Mouse (Mus musculus): ENCODE measurements around the gene Dusp13. TPM values are rescaled to one million over a fixed set of nuclear protein-coding genes. Genes with fewer than 3 reads are reported as not detected.

Dusp13 gene
- polyA plus RNA-seq, 1 experiment from 2014 or later = not detected

DNA sequence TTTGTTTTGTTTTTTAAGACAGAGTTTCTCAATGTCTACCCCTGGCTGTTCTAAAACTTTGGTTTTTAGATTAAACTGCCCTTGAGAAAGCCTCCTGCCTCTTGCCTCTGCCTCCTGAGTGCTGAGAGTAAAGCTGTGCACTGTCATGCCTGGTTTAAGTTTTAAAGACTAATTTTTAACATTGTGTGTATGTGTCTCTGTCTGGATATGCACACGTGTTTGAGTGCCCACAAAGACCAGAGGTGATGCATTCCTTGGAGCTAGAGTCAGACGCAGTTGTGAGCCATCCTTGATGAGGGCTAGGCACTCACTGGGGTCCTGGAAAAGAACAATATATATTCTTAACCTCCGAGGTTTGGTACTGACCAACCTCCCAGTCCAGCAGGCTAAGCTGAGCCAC, 36.4 kb upstream of the Dusp13 start:
- ATAC-seq (replicated peaks; ENCODE audit: low FRiP score, low read depth) = no peak
- WGBS = 58% methylated on average over 3 of the region's 3 CpGs
- H3K27ac ChIP-seq = no peak overlapping the region

DNA sequence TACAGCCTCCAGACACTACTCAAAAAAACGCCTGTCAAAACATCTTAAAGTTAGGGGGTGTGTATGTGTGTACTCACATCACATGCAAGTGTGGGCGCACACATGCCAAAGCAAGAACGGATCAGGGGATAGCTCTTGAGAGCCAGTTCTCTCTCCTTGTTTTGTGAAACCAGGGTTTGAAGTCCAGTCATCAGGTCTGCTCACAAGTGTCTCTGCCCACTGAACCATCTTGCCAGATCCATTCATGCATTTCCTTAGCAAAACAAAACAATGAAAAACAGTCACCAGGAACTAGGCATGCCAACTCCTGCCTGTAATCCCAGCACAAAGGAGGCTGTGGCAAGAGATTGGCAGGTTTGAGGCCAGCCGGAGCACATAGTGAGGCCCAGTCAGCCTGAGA, 35.5 kb upstream of the Dusp13 start:
- ATAC-seq (replicated peaks; ENCODE audit: low FRiP score, low read depth) (0 out of 2 replicates have a peak, but pooled peaks have one; percentile 29), DNase-seq (ENCODE audit: low spot score) (no peak)
- no peak for TF ChIP-seq CTCF (IDR thresholded peaks at IDR 0.05; ENCODE audit: low read depth)
- no peak overlapping the region for H3K9ac ChIP-seq (ENCODE audit: low read depth, low read length)
- H3K9me3 ChIP-seq (replicated peaks; ENCODE audit: low read length) = no peaks in the 10 kb centered on the region
- no peak overlapping the region for H3K4me3 ChIP-seq (replicated peaks; ENCODE audit: low read depth, low read length)
- H3K4me2 ChIP-seq (ENCODE audit: low read length) = no peak overlapping the region
- H3K36me3 ChIP-seq (ENCODE audit: insufficient read depth, low read length) = peaks cover 5% of the 10 kb centered on the region; the same call in 1 of the 2 replicates
- H3K27ac ChIP-seq = no peak overlapping the region
- WGBS = 82% methylated on average over 4 of the region's 4 CpGs
- no peaks in the 10 kb centered on the region for H3K4me1 ChIP-seq (replicated peaks; ENCODE audit: insufficient read depth, low read length)
- H3K27me3 ChIP-seq (ENCODE audit: insufficient read depth, low read length) = no peaks in the 10 kb centered on the region

More for the DNA sequence above, 36.4 kb upstream of the Dusp13 start:
- H3K36me3 ChIP-seq (ENCODE audit: insufficient read depth, low read length) = peaks cover 5% of the 10 kb centered on the region; the same call in 1 of the 2 replicates
- H3K4me3 ChIP-seq (replicated peaks; ENCODE audit: low read depth, low read length) = no peak overlapping the region
- H3K27me3 ChIP-seq (ENCODE audit: insufficient read depth, low read length) = no peaks in the 10 kb centered on the region
- H3K4me2 ChIP-seq (ENCODE audit: low read length) = no peak overlapping the region
- TF ChIP-seq CTCF (IDR thresholded peaks at IDR 0.05; ENCODE audit: low read depth) = no peak
- H3K9me3 ChIP-seq (replicated peaks; ENCODE audit: low read length) = no peaks in the 10 kb centered on the region
- no peak overlapping the region for H3K9ac ChIP-seq (ENCODE audit: low read depth, low read length)
- H3K4me1 ChIP-seq (replicated peaks; ENCODE audit: insufficient read depth, low read length) = no peaks in the 10 kb centered on the region
- no peak for DNase-seq (ENCODE audit: low spot score)

DNA sequence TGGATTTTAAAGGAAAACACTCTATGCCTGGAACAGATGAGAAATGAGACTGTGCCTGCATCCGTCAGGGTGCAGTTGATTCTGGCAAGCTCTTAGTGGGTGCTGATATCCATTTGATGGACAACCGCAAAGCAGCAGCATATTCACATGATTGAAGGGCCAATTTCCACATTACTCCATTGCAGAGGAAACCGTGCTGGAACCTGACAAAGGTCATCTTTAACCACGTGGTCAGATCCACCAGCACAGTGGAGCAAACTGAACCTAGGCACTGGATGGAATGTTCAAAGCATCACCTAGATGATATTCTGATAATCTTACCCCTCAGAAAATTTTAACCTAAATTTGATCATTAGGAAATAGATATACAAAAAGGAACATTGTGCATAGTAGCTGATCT, 25.2 kb upstream of the Dusp13 start:
- ATAC-seq (replicated peaks; ENCODE audit: low FRiP score, low read depth) = no peak
- H3K27me3 ChIP-seq (ENCODE audit: insufficient read depth, low read length) = no peaks in the 10 kb centered on the region
- no peak overlapping the region for H3K27ac ChIP-seq
- H3K4me1 ChIP-seq (replicated peaks; ENCODE audit: insufficient read depth, low read length) = 0 out of 2 replicates have a peak, but pooled peaks cover 5% of the 10 kb centered on the region
- DNase-seq (ENCODE audit: low spot score) = no peak
- H3K36me3 ChIP-seq (ENCODE audit: insufficient read depth, low read length) = peaks cover 19% of the 10 kb centered on the region
- 92% methylated on average over 4 of the region's 4 CpGs for WGBS
- H3K9ac ChIP-seq (ENCODE audit: low read depth, low read length) = no peak overlapping the region
- H3K4me3 ChIP-seq (replicated peaks; ENCODE audit: low read depth, low read length) = no peak overlapping the region
- H3K9me3 ChIP-seq (replicated peaks; ENCODE audit: low read length) = no peaks in the 10 kb centered on the region
- H3K4me2 ChIP-seq (ENCODE audit: low read length) = no peak overlapping the region
- no peak for TF ChIP-seq CTCF (IDR thresholded peaks at IDR 0.05; ENCODE audit: low read depth)

DNA sequence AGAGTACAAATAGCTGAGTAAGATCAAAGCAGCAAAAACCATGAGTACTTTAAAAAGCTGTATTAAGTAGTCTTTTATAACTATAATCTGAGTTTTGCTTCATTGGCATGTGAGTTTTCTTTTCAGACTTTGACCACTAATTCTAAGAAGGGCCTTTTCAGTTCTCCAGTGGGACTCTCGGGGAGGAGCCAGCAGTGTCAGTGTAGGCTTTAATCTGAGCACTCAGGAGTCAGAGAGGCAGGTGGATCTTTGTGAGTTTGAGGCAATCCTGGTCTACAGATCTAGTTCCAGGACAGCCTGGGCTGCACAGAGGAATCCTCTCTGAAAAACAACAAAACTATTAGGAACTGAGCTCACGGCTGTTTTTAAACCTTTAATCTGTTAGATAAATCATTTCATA, 23.0 kb upstream of the Dusp13 start:
- DNase-seq (ENCODE audit: low spot score) (no peak), ATAC-seq (replicated peaks; ENCODE audit: low FRiP score, low read depth) (no peak)
- Histone ChIP-seq H3K27me3 (ENCODE audit: insufficient read depth, low read length) (no peaks in the 10 kb centered on the region), H3K9ac (ENCODE audit: low read depth, low read length) (no peak overlapping the region), H3K9me3 (replicated peaks; ENCODE audit: low read length) (no peaks in the 10 kb centered on the region), H3K4me3 (replicated peaks; ENCODE audit: low read depth, low read length) (no peak overlapping the region), H3K4me1 (replicated peaks; ENCODE audit: insufficient read depth, low read length) (0 out of 2 replicates have a peak, but pooled peaks cover 5% of the 10 kb centered on the region), H3K27ac (no peak overlapping the region), H3K36me3 (ENCODE audit: insufficient read depth, low read length) (peaks cover 11% of the 10 kb centered on the region), H3K4me2 (ENCODE audit: low read length) (no peak overlapping the region)
- TF ChIP-seq CTCF (IDR thresholded peaks at IDR 0.05; ENCODE audit: low read depth) = no peak
- 64% methylated on average over 2 of the region's 2 CpGs for WGBS

DNA sequence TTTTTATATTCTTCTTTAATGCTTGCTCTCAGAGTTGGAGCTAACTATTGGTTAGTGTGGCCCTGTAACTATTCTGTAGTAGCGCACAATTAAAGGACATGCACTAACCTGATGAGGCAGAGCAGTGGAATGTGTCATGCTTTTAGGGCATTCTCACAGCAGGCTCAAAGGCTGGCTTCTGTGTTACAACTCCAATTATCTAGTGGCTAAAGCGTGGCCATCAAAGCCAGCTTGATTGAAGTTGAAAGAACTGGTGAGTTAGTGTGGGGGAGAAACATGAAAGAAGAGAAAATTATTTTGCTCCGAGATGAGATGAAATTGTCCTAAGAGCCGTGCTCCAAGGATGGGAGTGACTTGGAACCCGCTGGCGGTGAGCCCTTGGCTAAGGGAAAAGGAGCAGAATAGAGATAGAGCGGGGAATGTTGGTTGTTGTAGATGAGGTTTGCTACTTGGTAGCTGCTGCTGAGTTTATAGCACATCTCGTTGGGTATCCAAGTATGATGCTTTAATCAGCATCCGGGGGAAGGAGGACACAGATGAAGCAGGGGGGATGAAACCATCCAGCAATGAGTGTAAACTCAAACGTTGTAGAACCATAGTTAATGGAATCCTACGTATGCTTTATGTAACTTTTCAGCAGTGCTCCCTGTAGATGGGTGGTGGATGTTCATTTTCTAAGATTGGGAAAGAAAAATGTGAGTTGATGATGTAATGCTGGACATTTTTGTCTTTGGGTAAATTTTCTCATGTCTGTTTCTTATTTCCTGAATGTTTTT, 21.7 kb upstream of the Dusp13 start:
- 76% methylated on average over 11 of the region's 11 CpGs for whole genome bisulfite sequencing
- H3K27ac ChIP-seq = no peak overlapping the region
- ATAC-seq (replicated peaks; ENCODE audit: low FRiP score, low read depth) = no peak
- H3K36me3 ChIP-seq (ENCODE audit: insufficient read depth, low read length) = peaks cover 9% of the 10 kb centered on the region; the same call in 1 of the 2 replicates
- no peak for DNase-seq (ENCODE audit: low spot score)
- H3K9me3 ChIP-seq (replicated peaks; ENCODE audit: low read length) = no peaks in the 10 kb centered on the region
- H3K4me2 ChIP-seq (ENCODE audit: low read length) = no peak overlapping the region
- H3K4me3 ChIP-seq (replicated peaks; ENCODE audit: low read depth, low read length) = no peak overlapping the region
- no peak overlapping the region for H3K9ac ChIP-seq (ENCODE audit: low read depth, low read length)
- H3K4me1 ChIP-seq (replicated peaks; ENCODE audit: insufficient read depth, low read length) = 0 out of 2 replicates have a peak, but pooled peaks cover 5% of the 10 kb centered on the region
- no peak for TF ChIP-seq CTCF (IDR thresholded peaks at IDR 0.05; ENCODE audit: low read depth)
- H3K27me3 ChIP-seq (ENCODE audit: insufficient read depth, low read length) = no peaks in the 10 kb centered on the region

DNA sequence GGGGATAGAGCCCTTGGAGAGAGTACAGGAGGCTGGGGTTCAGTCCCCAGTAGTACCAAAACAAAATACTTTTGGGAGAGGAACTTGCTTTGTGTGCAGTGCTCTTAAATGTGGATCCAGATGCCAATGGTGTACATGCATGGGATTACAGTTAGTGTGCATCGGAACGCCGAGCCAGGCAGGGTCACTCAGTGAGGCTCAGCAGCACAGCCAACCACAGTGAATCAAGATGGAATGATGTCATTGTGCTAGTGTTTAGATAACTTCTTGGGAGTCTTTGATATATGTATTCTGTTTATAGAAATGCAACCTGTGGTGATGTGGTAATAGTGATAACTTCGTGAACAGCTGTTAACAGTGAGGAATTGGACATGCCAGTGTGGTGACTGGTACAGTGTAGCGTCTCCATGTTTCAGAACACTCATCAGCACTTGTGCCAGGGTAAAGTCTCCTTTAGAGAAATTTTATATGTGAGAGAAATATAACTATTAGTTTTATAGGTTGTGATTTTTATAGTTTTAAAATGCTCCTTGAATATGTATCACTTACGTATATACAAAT, 15.5 kb upstream of the Dusp13 start:
- no peak overlapping the region for H3K27ac ChIP-seq
- H3K27me3 ChIP-seq (ENCODE audit: insufficient read depth, low read length) = no peaks in the 10 kb centered on the region
- H3K4me2 ChIP-seq (ENCODE audit: low read length) = no peak overlapping the region
- no peaks in the 10 kb centered on the region for H3K36me3 ChIP-seq (ENCODE audit: insufficient read depth, low read length)
- H3K4me3 ChIP-seq (replicated peaks; ENCODE audit: low read depth, low read length) = no peak overlapping the region
- H3K4me1 ChIP-seq (replicated peaks; ENCODE audit: insufficient read depth, low read length) = no peaks in the 10 kb centered on the region
- 92% methylated on average over 6 of the region's 6 CpGs for WGBS
- no peak overlapping the region for H3K9ac ChIP-seq (ENCODE audit: low read depth, low read length)
- TF ChIP-seq CTCF (IDR thresholded peaks at IDR 0.05; ENCODE audit: low read depth) = no peak
- ATAC-seq (replicated peaks; ENCODE audit: low FRiP score, low read depth) (no peak), DNase-seq (ENCODE audit: low spot score) (no peak)
- no peaks in the 10 kb centered on the region for H3K9me3 ChIP-seq (replicated peaks; ENCODE audit: low read length)
